In genomic region chr8:95020293-95020777, GRCm38 (mm10) we compare ENCODE assay signal across 10 mouse cellular contexts. TPM values are rescaled to one million over a fixed set of nuclear protein-coding genes. Genes with fewer than 3 reads are reported as not detected.
DNase-seq lines count a peak whose midpoint lies in the region; ATAC-seq and TF ChIP-seq lines count a peak whose summit lies in the region.
"Had no signal": no experiment of that assay in that cellular context is flagged by ENCODE, and none has a peak within 500 bp of the region (broad histone marks: within the 10 kb centered on the region; RNA-seq: fewer than 3 reads in every experiment).

No protein-coding gene starts in this region.

- H3K36me3 ChIP-seq in kidney, adult 2 months (ENCODE audit: control insufficient read depth, insufficient read depth, low read length): no peaks in the 10 kb centered on the region
- H3K36me3 ChIP-seq in heart, embryonic 15.5 days: no peaks in the 10 kb centered on the region
- no peaks in the 10 kb centered on the region for H3K36me3 ChIP-seq in liver, postnatal 0 days (replicated peaks; ENCODE audit: insufficient read depth, low read length)
- H3K36me3 ChIP-seq: limb, embryonic 13.5 days had no signal

- peak; percentile 37; the same call in 1 of the 2 replicates for ATAC-seq in heart, embryonic 15.5 days (replicated peaks; ENCODE audit: insufficient number of reproducible peaks, insufficient read depth, low FRiP score, low read depth)
- ATAC-seq in liver, postnatal 0 days: peak; percentile 59

- peak overlapping the region; percentile 43 for H3K4me3 ChIP-seq in kidney, adult 2 months (ENCODE audit: insufficient read depth, low read depth, low read length)
- H3K4me3 ChIP-seq in heart, embryonic 15.5 days: peak overlapping the region; percentile 26
- H3K4me3 ChIP-seq in liver, postnatal 0 days (ENCODE audit: low read depth, low read length): peak overlapping the region; percentile 4; the same call in 1 of the 2 replicates
- H3K4me3 ChIP-seq: limb, embryonic 13.5 days had no signal

- H3K4me2 ChIP-seq in heart, embryonic 15.5 days: peak overlapping the region; percentile 54
- H3K4me2 ChIP-seq in liver, postnatal 0 days (ENCODE audit: low read depth, low read length): peak overlapping the region; percentile 34
- H3K4me2 ChIP-seq: limb, embryonic 13.5 days had no signal

- TF ChIP-seq CTCF in kidney, adult 2 months (conservative IDR thresholded peaks at IDR 0.05; ENCODE audit: insufficient read depth, insufficient read length, low read depth, low read length): no peak
- no peak for TF ChIP-seq CTCF in liver, postnatal 0 days (IDR thresholded peaks at IDR 0.05; ENCODE audit: low read depth)

- TF ChIP-seq EP300 in liver, postnatal 0 days (IDR thresholded peaks at IDR 0.05; ENCODE audit: low read depth): no peak

- DNase-seq in kidney, adult 2 months: peak; percentile 40
- DNase-seq in kidney, postnatal 25 days: no peak
- peak; percentile 53 for DNase-seq in liver, postnatal 0 days
- peak; percentile 53 to 57 for DNase-seq in thymus, postnatal 10 days (ENCODE audit: low spot score in 2 of 2)
- DNase-seq in left cerebral cortex, postnatal 25 days (ENCODE audit: low spot score in 2 of 2): no peak
- no peak for DNase-seq in MN1 (ENCODE audit: low spot score)
- DNase-seq in urinary bladder, adult 2 months (ENCODE audit: low spot score): no peak

- intact Hi-C loops in left cerebral cortex, postnatal 25 days (cut with DNase I): no loop called here

- no peaks in the 10 kb centered on the region for H3K27me3 ChIP-seq in kidney, adult 2 months (replicated peaks; ENCODE audit: control insufficient read depth, insufficient read depth, low read length)
- H3K27me3 ChIP-seq in heart, embryonic 15.5 days: no peaks in the 10 kb centered on the region
- no peaks in the 10 kb centered on the region for H3K27me3 ChIP-seq in liver, postnatal 0 days (ENCODE audit: insufficient read depth, low read length)
- H3K27me3 ChIP-seq: limb, embryonic 13.5 days had no signal

- WGBS in kidney, adult 2 months: 48% methylated on average over 12 of the region's 12 CpGs
- 27% methylated on average over 12 of the region's 12 CpGs for WGBS in heart, embryonic 15.5 days
- WGBS in liver, postnatal 0 days (ENCODE audit: insufficient replicate concordance): 24% methylated on average over 12 of the region's 12 CpGs

- no peak overlapping the region; the same call in 1 of the 2 replicates for H3K9ac ChIP-seq in heart, embryonic 15.5 days
- no peak overlapping the region for H3K9ac ChIP-seq in liver, postnatal 0 days (replicated peaks)
- H3K9ac ChIP-seq: limb, embryonic 13.5 days had no signal

- no peak for TF ChIP-seq POLR2A in kidney, adult 2 months (IDR thresholded peaks at IDR 0.05; ENCODE audit: low read depth, low read length)

- H3K9me3 ChIP-seq in heart, embryonic 15.5 days (replicated peaks): no peaks in the 10 kb centered on the region; the same call in 1 of the 2 replicates
- no peaks in the 10 kb centered on the region for H3K9me3 ChIP-seq in liver, postnatal 0 days (ENCODE audit: low read length)
- H3K9me3 ChIP-seq: G1E; limb, embryonic 13.5 days had no signal

- no peaks in the 10 kb centered on the region for H3K4me1 ChIP-seq in kidney, adult 2 months (ENCODE audit: control insufficient read depth, insufficient read depth, low read length)
- H3K4me1 ChIP-seq in heart, embryonic 15.5 days (replicated peaks): peaks cover 2% of the 10 kb centered on the region; the same call in 1 of the 2 replicates
- 0 out of 2 replicates have a peak, but pooled peaks cover 2% of the 10 kb centered on the region for H3K4me1 ChIP-seq in liver, postnatal 0 days (ENCODE audit: insufficient read depth)
- H3K4me1 ChIP-seq: limb, embryonic 13.5 days had no signal

- H3K27ac ChIP-seq in kidney, adult 2 months (ENCODE audit: insufficient read depth, low read depth, low read length): peak overlapping the region; percentile 83; the same call in 1 of the 2 replicates
- H3K27ac ChIP-seq in heart, embryonic 15.5 days: peak overlapping the region; percentile 67
- peak overlapping the region; percentile 30; the same call in 1 of the 2 replicates for H3K27ac ChIP-seq in liver, postnatal 0 days (ENCODE audit: low read depth)
- H3K27ac ChIP-seq: limb, embryonic 13.5 days had no signal

RNA-seq across cellular contexts. Expression of gene Adgrg3, which starts 2.8 kb away (rescaled TPM):
- 9.9 and 12.7 TPM in 2 replicates for polyA plus RNA-seq in kidney, adult 2 months (2012; rRNA removed)
- polyA plus RNA-seq in heart, embryonic 15.5 days (2015; fragmentation: Nextera tagmentation; extraction: Ambion mirVana): 2.6 and 5.2 TPM in 2 replicates
- 8.9 and 9.6 TPM in 2 replicates for polyA plus RNA-seq in liver, postnatal 0 days (2015; fragmentation: Nextera tagmentation; extraction: Ambion mirVana)
- under 1 TPM; 0.14 to 0.18 TPM for total RNA-seq in left cerebral cortex, postnatal 25 days (2021)
- polyA plus RNA-seq in urinary bladder, adult 2 months (2012; rRNA removed): 4.9 and 6.3 TPM in 2 replicates

RNA-seq across cellular contexts. Expression of gene Drc7, which starts 34.6 kb away (rescaled TPM):
- 0.05 and 0.10 TPM in 2 replicates for polyA plus RNA-seq in kidney, adult 2 months (2012; rRNA removed)
- polyA plus RNA-seq in heart, embryonic 15.5 days (2015; fragmentation: Nextera tagmentation; extraction: Ambion mirVana): 0.04 and 0.47 TPM in 2 replicates
- polyA plus RNA-seq in liver, postnatal 0 days (2015; fragmentation: Nextera tagmentation; extraction: Ambion mirVana): 0.21 and 0.28 TPM in 2 replicates
- total RNA-seq in left cerebral cortex, postnatal 25 days (2021): 1 to 10 TPM; 1.0 to 1.4 TPM
- polyA plus RNA-seq in urinary bladder, adult 2 months (2012; rRNA removed): 0.04 TPM in 1 of 2 replicates, not detected in the other
- polyA plus RNA-seq: G1E; limb, embryonic 13.5 days had no signal

RNA-seq across cellular contexts. Expression of gene Adgrg1, which starts 45.8 kb away (rescaled TPM):
- polyA plus RNA-seq in kidney, adult 2 months (2012; rRNA removed): 342 and 447 TPM in 2 replicates
- 4.6 and 21.3 TPM in 2 replicates for polyA plus RNA-seq in heart, embryonic 15.5 days (2015; fragmentation: Nextera tagmentation; extraction: Ambion mirVana)
- 34.0 and 35.4 TPM in 2 replicates for polyA plus RNA-seq in liver, postnatal 0 days (2015; fragmentation: Nextera tagmentation; extraction: Ambion mirVana)
- 10 to 100 TPM; 67.2 to 94.5 TPM for total RNA-seq in left cerebral cortex, postnatal 25 days (2021)
- 47.4 and 52.8 TPM in 2 replicates for polyA plus RNA-seq in urinary bladder, adult 2 months (2012; rRNA removed)

Comparison
In these comparisons a context has a peak if more than half of its experiments do, and no peak if none do; other contexts are left out.
1. DNase-seq: peak in kidney, adult 2 months (single experiment), liver, postnatal 0 days (single experiment) and thymus, postnatal 10 days (2 of 2); none in kidney, postnatal 25 days (0 of 2), left cerebral cortex, postnatal 25 days (0 of 2), MN1 (single experiment) and urinary bladder, adult 2 months (single experiment).
2. H3K27ac ChIP-seq: peak in every context shown above with its lines; median percentile 83 in kidney, adult 2 months; 67 in heart, embryonic 15.5 days; 30 in liver, postnatal 0 days.
3. Peak in every context shown above with its lines, with median percentiles within 50 percentile points of each other: H3K4me3 ChIP-seq.